8 mouse cellular contexts compared by ENCODE assay signal in genomic region chr13:107022266-107023171, GRCm38 (mm10). TPM values are rescaled to one million over a fixed set of nuclear protein-coding genes. Genes with fewer than 3 reads are reported as not detected.
A peak's percentile ranks its signal among the peaks of the same experiment; 100 is the strongest.
DNase-seq lines count a peak whose midpoint lies in the region; ATAC-seq and TF ChIP-seq lines count a peak whose summit lies in the region.

No protein-coding gene starts in this region.

- H3K9me3 ChIP-seq in heart, embryonic 14.5 days (ENCODE audit: control insufficient read depth, low read length): no peaks in the 10 kb centered on the region
- no peaks in the 10 kb centered on the region for H3K9me3 ChIP-seq in liver, embryonic 14.5 days (ENCODE audit: control insufficient read depth, low read length)
- no peaks in the 10 kb centered on the region for H3K9me3 ChIP-seq in neural tube, embryonic 11.5 days (ENCODE audit: control insufficient read depth, low read length)
- no peaks in the 10 kb centered on the region; the same call in 1 of the 2 replicates for H3K9me3 ChIP-seq in stomach, embryonic 16.5 days (replicated peaks; ENCODE audit: control insufficient read depth, low read length)

- peaks cover 7% of the 10 kb centered on the region for H3K36me3 ChIP-seq in heart, embryonic 14.5 days (ENCODE audit: control insufficient read depth, insufficient read depth, low read length)
- H3K36me3 ChIP-seq in liver, embryonic 14.5 days (replicated peaks; ENCODE audit: control insufficient read depth, insufficient read depth, low read depth): peaks cover 9% of the 10 kb centered on the region
- H3K36me3 ChIP-seq in neural tube, embryonic 11.5 days (ENCODE audit: control insufficient read depth, insufficient read depth, low read length): no peaks in the 10 kb centered on the region
- H3K36me3 ChIP-seq in stomach, embryonic 16.5 days (ENCODE audit: control insufficient read depth, insufficient read depth, low read length): no peaks in the 10 kb centered on the region

- WGBS in heart, embryonic 14.5 days: 1% methylated on average over 76 of the region's 97 CpGs
- WGBS in liver, embryonic 14.5 days (ENCODE audit: insufficient replicate concordance): 2% methylated on average over 81 of the region's 97 CpGs
- WGBS in neural tube, embryonic 11.5 days: 1% methylated on average over 67 of the region's 97 CpGs
- WGBS in stomach, embryonic 16.5 days: under 1% methylated on average over 59 of the region's 97 CpGs

- no peaks in the 10 kb centered on the region for H3K27me3 ChIP-seq in heart, embryonic 14.5 days (ENCODE audit: control insufficient read depth, insufficient read depth, low read length)
- H3K27me3 ChIP-seq in liver, embryonic 14.5 days (ENCODE audit: control insufficient read depth, insufficient read depth, low read length): no peaks in the 10 kb centered on the region
- no peaks in the 10 kb centered on the region for H3K27me3 ChIP-seq in neural tube, embryonic 11.5 days (ENCODE audit: control insufficient read depth, insufficient read depth, low read length)
- H3K27me3 ChIP-seq in stomach, embryonic 16.5 days (ENCODE audit: control insufficient read depth, insufficient read depth, low read length): no peaks in the 10 kb centered on the region

- no peak for TF ChIP-seq CTCF in liver, embryonic 14.5 days (IDR thresholded peaks at IDR 0.05; ENCODE audit: low read depth)

- TF ChIP-seq EP300 in liver, embryonic 14.5 days (IDR thresholded peaks at IDR 0.05; ENCODE audit: low read depth): no peak

- ATAC-seq in CD4-positive, CD25-positive, alpha-beta regulatory T cell, adult 4 months: peak; percentile 76
- ATAC-seq in erythroid progenitor cell, adult 5-6 weeks (replicated peaks; ENCODE audit: low FRiP score, poor library complexity, severe bottlenecking): peak; percentile 83
- ATAC-seq in heart, embryonic 14.5 days (ENCODE audit: insufficient number of reproducible peaks, insufficient read depth, low FRiP score, low read depth): peak; percentile 98
- ATAC-seq in liver, embryonic 14.5 days (ENCODE audit: insufficient read depth): peak; percentile 94
- ATAC-seq in neural tube, embryonic 11.5 days (ENCODE audit: insufficient read depth, low FRiP score, low TSS enrichment): peak; percentile 92
- ATAC-seq in stomach, embryonic 16.5 days (ENCODE audit: insufficient read depth, low FRiP score): peak; percentile 98

- H3K27ac ChIP-seq in heart, embryonic 14.5 days (replicated peaks in 1 of 2; ENCODE audit: control insufficient read depth in 1 of 2, insufficient read depth in 1 of 2, low read depth in 2 of 2, low read length in 2 of 2): peak overlapping the region; percentile 83 to 92
- H3K27ac ChIP-seq in liver, embryonic 14.5 days: peak overlapping the region; percentile 80
- peak overlapping the region; percentile 97 for H3K27ac ChIP-seq in neural tube, embryonic 11.5 days (ENCODE audit: low read depth, low read length)
- H3K27ac ChIP-seq in stomach, embryonic 16.5 days (ENCODE audit: low read length): peak overlapping the region; percentile 93

- peaks cover 0 to 24% of the 10 kb centered on the region in 2 experiments; a peak in 3 of 4 replicates for H3K4me1 ChIP-seq in heart, embryonic 14.5 days (ENCODE audit: control insufficient read depth in 2 of 2, insufficient read depth in 2 of 2, low read length in 2 of 2)
- peaks cover 20 to 33% of the 10 kb centered on the region in 2 experiments for H3K4me1 ChIP-seq in liver, embryonic 14.5 days (replicated peaks; ENCODE audit: control insufficient read depth in 2 of 2, insufficient read depth in 2 of 2, low read length in 1 of 2)
- peaks cover 5% of the 10 kb centered on the region; the same call in 1 of the 2 replicates for H3K4me1 ChIP-seq in neural tube, embryonic 11.5 days (ENCODE audit: control insufficient read depth, insufficient read depth, low read length)
- H3K4me1 ChIP-seq in stomach, embryonic 16.5 days (ENCODE audit: control insufficient read depth, insufficient read depth, low read length): 0 out of 2 replicates have a peak, but pooled peaks cover 7% of the 10 kb centered on the region

- DNase-seq in brain, embryonic 18.5 days (ENCODE audit: low read depth, low spot score): peak; percentile 80
- DNase-seq in kidney, postnatal 10 days: peak; percentile 89
- peak; percentile 72 to 77 (median 76) for DNase-seq in liver, embryonic 14.5 days (ENCODE audit: low read depth in 3 of 3, low spot score in 3 of 3)
- DNase-seq in neural tube, embryonic 11.5 days (ENCODE audit: low spot score): peak; percentile 93

- peak overlapping the region; percentile 90 for H3K9ac ChIP-seq in heart, embryonic 14.5 days (ENCODE audit: low read length)
- peak overlapping the region; percentile 88 for H3K9ac ChIP-seq in liver, embryonic 14.5 days (replicated peaks)
- peak overlapping the region; percentile 91 for H3K9ac ChIP-seq in neural tube, embryonic 11.5 days (ENCODE audit: low read length)
- peak overlapping the region; percentile 94 for H3K9ac ChIP-seq in stomach, embryonic 16.5 days (ENCODE audit: low read length)

- H3K4me3 ChIP-seq in heart, embryonic 14.5 days (ENCODE audit: control insufficient read depth in 1 of 2, insufficient read depth in 1 of 2, low read depth in 1 of 2, low read length in 2 of 2): peak overlapping the region; percentile 83 to 89
- peak overlapping the region; percentile 89 to 99 for H3K4me3 ChIP-seq in liver, embryonic 14.5 days (ENCODE audit: insufficient read depth in 1 of 2, low read depth in 2 of 2, low read length in 2 of 2)
- peak overlapping the region; percentile 88 for H3K4me3 ChIP-seq in neural tube, embryonic 11.5 days (ENCODE audit: low read depth, low read length)
- peak overlapping the region; percentile 96 for H3K4me3 ChIP-seq in stomach, embryonic 16.5 days (replicated peaks; ENCODE audit: low read length)

- peak overlapping the region; percentile 72 for H3K4me2 ChIP-seq in heart, embryonic 14.5 days (ENCODE audit: low read length)
- peak overlapping the region; percentile 97 for H3K4me2 ChIP-seq in liver, embryonic 14.5 days (ENCODE audit: low read depth)
- H3K4me2 ChIP-seq in neural tube, embryonic 11.5 days (ENCODE audit: low read depth): peak overlapping the region; percentile 64
- H3K4me2 ChIP-seq in stomach, embryonic 16.5 days (ENCODE audit: low read depth, low read length): peak overlapping the region; percentile 83

RNA-seq across cellular contexts. Expression of gene Kif2a, which starts 0.6 kb away (rescaled TPM):
- 10 to 100 TPM; 11.0 to 15.2 TPM for polyA plus RNA-seq in CD4-positive, CD25-positive, alpha-beta regulatory T cell, adult 4 months (2017; shearing (Covaris generic))
- total RNA-seq in erythroid progenitor cell, adult 5-6 weeks (2015; ENCODE audit: low replicate concordance): 75.7 and 233 TPM in 2 replicates
- total RNA-seq in erythroid progenitor cell, adult 5-6 weeks (2017; ENCODE audit: low replicate concordance): 84.8 and 93.6 TPM in 2 replicates
- polyA plus RNA-seq in heart, embryonic 14.5 days (2014; fragmentation: Nextera tagmentation; extraction: Ambion mirVana): 19.7 and 23.9 TPM in 2 replicates
- 6.6 and 16.2 TPM in 2 replicates for polyA plus RNA-seq in liver, embryonic 14.5 days (2012; rRNA removed)
- polyA plus RNA-seq in liver, embryonic 14.5 days (2014; fragmentation: Nextera tagmentation; extraction: Ambion mirVana): 19.2 and 25.2 TPM in 2 replicates
- polyA plus RNA-seq in neural tube, embryonic 11.5 days (2014; fragmentation: Nextera tagmentation; extraction: Ambion mirVana): 28.2 and 33.2 TPM in 2 replicates
- 8.5 and 10.2 TPM in 2 replicates for polyA plus RNA-seq in stomach, embryonic 16.5 days (2015; fragmentation: Nextera tagmentation; extraction: Ambion mirVana)

Comparison
In these comparisons a context has a peak if more than half of its experiments do, and no peak if none do; other contexts are left out.
1. Peak in every context shown above with its lines: DNase-seq, ATAC-seq, H3K4me3 ChIP-seq and H3K27ac ChIP-seq.